Mouse (Mus musculus) G1E (cell line): ENCODE data around the gene Snx21.

ENCODE experiments used
- CTCF ChIP-seq: IDR thresholded peaks from 2 replicates; pipeline ENCODE4 v1.5.1; 2012; ENCODE audit warnings: low read depth, low read length, inconsistent platforms, mixed read lengths
- GATA1 ChIP-seq: IDR thresholded peaks from 2 replicates; pipeline ENCODE4 v1.6.1; 2012; ENCODE audit warnings: borderline replicate concordance, low read length, inconsistent platforms, mixed read lengths
- GATA2 ChIP-seq: IDR thresholded peaks from 2 replicates; pipeline ENCODE4 v1.6.1; 2012; ENCODE audit warnings: low read depth, low read length, inconsistent platforms, borderline replicate concordance
- POLR2AphosphoS5 ChIP-seq: IDR thresholded peaks from 2 replicates; pipeline ENCODE4 v1.6.1; 2012; ENCODE audit warnings: low read depth, low read length, inconsistent platforms; ENCODE audit not compliant: insufficient replicate concordance
- TAL1 ChIP-seq: conservative IDR thresholded peaks from 2 replicates; pipeline ENCODE4 v1.6.1; 2012; ENCODE audit warnings: low read depth, low read length, inconsistent platforms, mixed read lengths

DNA sequence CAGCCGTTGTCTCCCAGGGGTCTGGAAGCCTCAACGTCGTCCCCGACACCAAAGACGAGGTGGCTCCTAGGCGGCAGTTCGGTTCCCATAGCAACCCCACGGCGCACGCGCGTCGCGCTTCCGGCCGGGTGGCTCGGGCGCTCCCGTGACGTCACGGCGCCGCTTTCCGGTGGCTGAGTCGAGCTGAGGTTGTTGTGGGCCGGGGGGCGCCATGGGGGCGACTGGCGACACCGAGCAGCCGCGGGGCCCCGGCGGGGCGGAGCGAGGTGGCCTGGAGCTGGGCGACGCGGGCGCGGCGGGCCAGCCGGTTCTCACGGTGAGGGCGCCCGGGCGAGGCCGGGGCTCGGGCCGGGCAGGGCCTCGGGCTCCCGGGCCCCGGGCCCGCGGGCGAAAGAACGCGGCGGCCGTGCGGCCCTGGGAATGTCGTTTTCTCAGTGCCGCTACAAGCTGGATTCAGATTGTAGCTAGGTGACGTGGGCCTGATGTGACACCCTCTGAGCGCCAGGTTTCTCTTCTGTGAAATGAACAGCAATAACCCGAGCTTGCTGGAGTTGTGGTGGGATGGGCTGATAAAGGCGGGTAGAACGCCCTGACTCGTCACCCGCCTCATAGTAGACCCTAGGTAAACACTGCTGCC, 39.7 kb upstream of the Snx21 start, which contains the start of the genes Wfdc3 and Dnttip1:
- TF ChIP-seq CTCF (no peak), GATA1 (no peak), TAL1 (no peak), POLR2AphosphoS5 (no peak), GATA2 (no peak)
